Mouse (Mus musculus) cerebellum, adult 2 months (tissue): ENCODE data around the gene Scfd2.

Experiments
- CTCF ChIP-seq: fragments of 200-500 bp; IDR thresholded peaks from 2 replicates; pipeline ENCODE4 v1.5.1; 2011; ENCODE audit warnings: low read depth, mild to moderate bottlenecking, control low read depth, low read length, moderate library complexity, borderline replicate concordance; ENCODE audit not compliant: insufficient read depth
- POLR2A ChIP-seq: fragments of 200-500 bp; IDR thresholded peaks from 2 replicates; pipeline ENCODE4 v1.6.1; 2011; ENCODE audit warnings: low read length, control low read depth, borderline replicate concordance; ENCODE audit not compliant: insufficient read depth

DNA sequence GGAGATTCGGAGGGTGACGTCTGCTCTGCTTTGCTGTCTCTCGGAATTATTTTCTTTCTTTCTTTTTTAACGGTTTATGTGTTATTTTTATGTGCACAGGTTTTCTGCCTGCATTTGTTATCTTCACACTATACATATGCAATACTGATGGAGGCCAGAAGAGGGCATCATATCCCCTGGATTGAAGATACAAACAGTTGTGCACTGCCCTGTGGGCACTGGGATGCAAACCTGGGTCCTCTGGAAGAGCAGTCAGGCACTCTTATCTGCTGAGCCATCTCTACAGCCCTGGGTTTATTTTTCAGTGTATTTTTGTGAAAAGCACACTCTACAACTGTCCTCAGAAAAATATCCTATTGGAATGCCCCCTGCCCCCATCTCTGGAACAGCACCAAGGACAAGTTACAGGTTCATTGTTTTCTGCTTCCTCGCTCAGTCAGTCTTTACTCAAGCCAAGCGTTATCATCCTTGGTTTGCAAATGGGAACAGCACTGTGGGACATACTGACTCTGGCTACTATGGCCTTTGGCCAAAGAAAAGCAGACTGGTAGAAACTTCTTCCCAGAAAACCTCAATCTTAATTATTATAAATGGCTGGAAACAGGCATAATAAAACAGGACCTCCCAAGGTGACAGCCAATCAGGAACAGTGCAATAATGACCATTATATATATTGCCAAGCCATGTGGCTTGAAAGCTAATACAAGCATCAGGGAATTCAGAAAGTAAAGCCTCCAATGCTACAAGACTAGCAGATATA lies 75.9 kb downstream of the Scfd2 start:
- 0 out of 2 replicates have a peak, but pooled peaks have one; percentile 16 for TF ChIP-seq CTCF
- TF ChIP-seq POLR2A, result no peak
